Mouse (Mus musculus): ENCODE data around the gene Dcaf8. TPM values are rescaled to one million over a fixed set of nuclear protein-coding genes. Genes with fewer than 3 reads are reported as not detected.

Dcaf8 gene
- total RNA-seq, 2 experiments from 2014 or later: 46.0 to 93.6 TPM

DNA sequence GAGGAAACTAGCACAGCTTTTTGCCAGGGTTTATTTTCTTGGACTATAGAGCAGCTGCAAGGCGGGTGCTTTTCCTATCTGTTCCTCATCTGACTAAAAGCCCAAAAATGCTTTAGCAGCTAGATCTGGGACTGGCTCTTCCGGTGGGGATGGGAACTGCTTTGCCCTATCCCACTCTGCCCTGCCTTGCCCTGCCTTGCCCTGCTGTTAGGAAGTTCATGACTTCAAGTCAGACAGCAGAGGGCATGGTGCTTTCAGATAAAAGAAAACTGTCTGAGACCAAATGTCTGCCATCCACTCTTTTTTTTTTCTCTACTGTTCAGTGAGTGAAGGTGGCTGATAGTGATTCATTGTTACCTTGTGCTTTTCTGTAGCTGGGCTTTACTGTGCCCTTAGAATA, 43.7 kb downstream of the Dcaf8 start:
- no peak for ATAC-seq (replicated peaks; ENCODE audit: poor library complexity)

DNA sequence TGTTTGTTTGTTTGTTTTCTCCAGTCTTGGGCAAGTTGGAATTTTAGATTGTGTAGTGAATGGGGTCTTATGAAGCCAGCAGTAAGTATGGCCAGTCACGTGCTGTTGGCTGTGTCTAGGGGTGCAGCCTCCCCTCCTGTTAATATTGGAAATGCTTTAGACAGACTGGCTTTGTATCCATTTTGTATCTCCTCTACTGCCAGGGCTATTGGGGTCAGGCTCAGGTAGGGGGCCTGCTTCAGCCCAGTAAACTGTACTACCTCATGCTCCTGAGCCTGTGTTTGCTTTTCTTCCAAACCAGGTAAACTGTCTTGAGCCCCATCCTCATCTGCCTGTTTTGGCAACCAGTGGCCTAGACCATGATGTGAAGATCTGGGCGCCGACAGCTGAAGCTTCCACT, 44.3 kb downstream of the Dcaf8 start:
- ATAC-seq (replicated peaks; ENCODE audit: poor library complexity): no peak

DNA sequence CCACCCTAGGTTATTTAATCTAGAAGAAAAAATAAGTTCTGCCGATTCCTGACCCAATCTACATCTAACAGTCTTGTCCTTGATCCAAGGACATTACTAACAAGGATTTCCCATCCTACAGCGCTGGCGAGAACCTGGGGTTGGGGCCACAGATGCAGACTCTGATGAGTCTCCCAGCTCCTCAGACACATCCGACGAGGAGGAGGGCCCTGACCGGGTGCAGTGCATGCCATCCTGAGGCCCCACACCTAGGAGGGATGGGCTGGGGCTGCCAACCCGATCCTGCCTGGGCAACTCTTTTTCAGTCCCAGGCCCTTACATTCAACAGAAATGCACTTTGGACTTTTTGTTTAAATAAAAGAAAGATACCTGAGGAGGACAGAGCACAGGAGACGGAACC, 46.6 kb downstream of the Dcaf8 start:
- ATAC-seq (replicated peaks; ENCODE audit: poor library complexity): no peak

DNA sequence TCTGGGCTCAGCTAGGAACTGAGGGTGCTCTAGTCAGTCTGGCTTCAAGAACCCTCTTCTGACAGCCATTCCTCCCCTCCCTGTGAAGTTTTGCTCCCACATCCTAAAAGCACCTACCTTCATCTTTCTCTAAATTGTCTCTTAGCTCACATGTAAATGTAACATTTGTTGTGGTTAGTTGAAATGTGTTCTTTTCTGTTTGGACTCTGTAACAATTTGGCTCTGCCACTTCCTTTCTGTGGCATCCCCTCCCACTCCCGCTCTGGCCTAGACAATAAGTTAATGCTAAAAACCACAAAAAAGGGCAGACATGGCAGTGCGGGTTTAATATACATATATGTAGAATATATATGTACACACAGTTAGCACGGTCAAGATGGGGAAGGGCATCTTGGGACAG, 49.3 kb downstream of the Dcaf8 start:
- ATAC-seq (replicated peaks; ENCODE audit: poor library complexity): no peak

DNA sequence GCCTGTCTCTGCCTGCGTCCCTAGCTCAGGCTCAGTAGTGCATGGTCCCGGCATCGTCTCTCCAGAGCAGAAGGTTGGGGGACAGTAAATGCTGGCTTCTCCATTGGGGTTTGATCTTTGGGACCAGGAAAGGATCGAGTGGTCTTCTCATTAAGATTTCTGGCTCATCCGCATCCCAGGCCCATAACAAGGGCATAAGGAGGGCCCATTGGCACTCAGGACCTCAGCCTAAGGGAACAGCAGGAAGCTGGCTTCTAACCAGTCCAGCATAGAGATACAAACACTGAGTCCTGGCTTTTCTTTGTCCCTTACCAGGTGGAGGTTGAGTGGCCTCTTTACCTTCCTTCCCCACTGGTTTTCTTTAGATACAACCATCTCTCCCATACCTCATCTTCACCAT, 50.0 kb downstream of the Dcaf8 start:
- ATAC-seq (replicated peaks; ENCODE audit: poor library complexity): no peak

DNA sequence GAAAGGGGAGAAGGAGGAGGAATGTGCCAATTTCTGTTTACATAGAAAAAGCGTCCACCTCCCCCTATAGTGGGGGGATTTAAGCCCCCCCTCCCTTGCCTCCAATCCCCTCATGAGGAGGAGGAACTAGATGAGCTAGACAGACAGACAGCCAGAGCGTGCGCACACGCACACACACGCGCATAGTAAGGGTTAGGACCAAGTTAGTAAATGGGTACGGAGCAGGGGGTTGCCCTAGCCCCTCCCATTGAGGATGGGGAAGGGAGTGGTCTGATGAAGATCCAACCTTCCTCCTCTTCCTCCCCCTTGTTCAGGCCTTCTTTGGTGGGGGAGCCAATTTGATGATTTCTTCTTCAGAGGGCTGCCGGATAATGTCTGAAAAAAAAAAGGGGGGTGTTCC, 50.4 kb downstream of the Dcaf8 start:
- no peak for ATAC-seq (replicated peaks; ENCODE audit: poor library complexity)

DNA sequence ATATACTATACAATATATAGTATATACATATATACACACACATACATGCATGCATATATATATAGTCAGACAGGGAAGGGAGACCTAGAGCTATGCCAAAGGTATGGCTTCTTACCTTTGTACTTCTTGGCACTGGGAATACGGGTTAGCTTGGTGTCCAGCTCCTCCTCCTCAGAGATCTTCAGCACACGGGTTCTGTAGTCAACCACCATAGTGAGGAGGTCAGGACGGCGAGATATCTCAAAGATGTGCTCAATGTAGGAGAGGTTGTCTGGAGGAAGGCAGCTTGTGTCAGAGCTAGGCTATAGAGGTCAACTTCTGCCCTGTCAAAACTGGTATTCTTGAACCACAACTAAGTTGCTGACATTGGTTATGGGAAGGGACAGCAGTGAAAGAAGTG, 51.1 kb downstream of the Dcaf8 start:
- no peak for ATAC-seq (replicated peaks; ENCODE audit: poor library complexity)

DNA sequence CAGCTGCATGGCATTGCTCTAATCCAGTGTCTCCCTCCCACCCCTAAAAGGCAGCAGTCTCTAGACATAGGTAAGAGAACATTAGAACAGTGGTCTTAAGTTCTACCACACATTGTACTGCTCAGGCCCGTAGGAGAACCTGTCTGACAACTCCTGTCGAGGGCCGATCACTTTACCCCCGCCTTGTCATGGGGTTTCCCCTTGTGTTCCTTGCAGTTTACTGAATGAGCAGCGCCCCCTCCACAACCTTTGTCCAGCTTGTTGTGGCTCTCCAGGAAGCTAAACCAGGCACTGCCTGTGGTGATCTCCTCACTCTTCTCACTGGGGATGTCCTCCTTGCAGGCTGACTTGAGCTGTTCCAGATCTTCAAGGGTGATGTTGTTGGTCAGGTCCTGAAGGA, 52.3 kb downstream of the Dcaf8 start:
- ATAC-seq (replicated peaks; ENCODE audit: poor library complexity): no peak

DNA sequence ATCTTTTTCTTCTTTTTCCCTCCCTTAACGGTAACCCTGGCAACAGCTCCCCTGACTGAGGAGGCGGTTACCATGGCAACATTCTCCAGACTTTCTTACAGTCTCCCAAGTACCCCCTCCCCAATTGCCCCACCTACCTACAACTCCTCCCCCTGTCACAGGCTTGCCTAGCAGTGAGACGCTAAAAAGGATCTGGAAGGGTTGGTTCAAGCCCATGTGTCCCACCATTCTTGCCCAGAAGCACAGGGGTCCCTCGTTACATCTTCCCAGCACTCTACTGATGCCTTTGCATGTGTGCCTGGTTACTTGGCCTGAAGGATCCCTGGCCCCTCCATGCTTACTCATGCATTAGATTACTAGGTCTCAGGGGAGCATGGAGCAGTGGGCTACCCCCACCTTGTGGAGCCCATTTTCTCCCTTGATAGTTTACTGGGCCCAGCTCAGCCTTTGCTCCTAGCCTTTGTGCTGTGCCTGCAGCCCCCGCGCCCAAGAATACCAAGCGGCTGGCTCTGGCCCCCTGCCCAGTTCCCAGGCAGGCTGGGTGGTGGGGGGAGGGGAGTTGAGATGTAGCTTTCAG, 53.1 kb downstream of the Dcaf8 start:
- no peak for ATAC-seq (replicated peaks; ENCODE audit: poor library complexity)

DNA sequence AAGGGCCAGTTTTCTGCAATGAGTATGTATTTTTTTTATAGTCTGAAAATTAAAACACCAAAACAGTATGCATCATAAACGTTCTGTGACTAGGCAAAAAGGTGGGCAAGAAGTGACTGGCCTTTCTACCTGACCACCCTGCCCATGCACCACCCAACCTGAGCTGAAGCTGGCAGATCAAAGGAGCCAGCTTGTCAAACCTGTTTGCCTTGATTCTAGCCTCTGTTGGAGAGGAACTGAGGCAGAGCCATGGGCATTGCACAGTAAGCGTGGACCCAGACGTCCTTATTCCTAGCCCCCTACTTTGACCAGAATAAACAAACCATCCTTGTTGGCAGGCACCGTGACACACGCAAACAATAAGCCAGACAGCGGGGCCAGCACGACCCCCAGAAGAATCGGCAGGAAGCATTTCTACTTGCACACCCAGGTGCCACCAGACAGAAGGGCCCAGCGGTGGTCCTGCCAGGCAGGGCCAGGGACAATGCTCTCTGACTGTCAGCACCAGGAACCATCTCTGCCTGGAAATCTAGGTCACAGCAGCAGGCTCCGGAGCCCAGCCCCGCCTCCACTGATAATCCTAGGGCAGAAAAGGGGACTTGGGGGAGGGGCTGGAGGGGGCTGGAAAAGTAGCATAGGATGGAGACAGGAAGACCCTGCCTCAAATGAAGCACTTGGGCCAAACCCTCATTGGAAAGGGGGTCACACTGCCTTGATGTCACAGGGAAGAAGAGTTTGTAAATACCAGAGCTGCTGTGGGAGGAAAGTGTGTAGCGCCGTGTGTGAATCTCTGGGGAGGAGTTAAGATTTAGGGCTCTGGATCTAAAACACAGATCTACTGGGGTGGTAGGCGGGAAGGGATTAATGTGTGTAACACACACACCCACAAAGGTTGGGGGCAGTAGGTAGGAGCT, 54.3 kb downstream of the Dcaf8 start:
- no peak for ATAC-seq (replicated peaks; ENCODE audit: poor library complexity)

DNA sequence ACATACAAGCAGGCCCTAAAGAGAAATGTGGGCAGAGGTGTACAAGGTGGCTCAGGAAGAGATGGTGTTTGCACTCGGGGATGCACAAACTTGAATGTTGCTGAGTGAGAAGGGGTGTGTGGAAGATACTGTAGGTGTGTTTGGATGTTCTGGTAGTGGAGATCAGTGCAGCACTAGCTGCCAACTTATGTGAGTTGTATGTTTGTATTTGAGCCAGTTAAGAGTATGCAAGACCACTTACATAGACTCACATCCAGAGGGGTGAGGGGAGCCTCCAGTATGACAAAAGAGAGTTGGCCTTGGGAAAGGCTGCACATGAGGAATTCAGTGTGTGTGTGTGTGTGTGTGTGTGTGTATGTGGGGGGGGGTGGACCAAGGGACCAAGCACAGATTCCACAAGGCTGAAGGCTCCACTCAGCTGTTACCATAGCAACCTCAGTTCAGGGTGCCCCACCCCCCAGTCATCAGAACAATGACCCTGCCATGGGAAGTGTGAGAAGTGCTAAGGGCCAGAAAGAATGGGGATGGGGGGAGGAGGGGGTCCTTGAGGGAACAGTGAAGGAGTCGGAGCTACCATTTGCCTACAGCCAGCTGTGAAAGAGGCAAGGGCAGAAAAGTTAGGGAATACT, 55.1 kb downstream of the Dcaf8 start:
- no peak for ATAC-seq (replicated peaks; ENCODE audit: poor library complexity)

DNA sequence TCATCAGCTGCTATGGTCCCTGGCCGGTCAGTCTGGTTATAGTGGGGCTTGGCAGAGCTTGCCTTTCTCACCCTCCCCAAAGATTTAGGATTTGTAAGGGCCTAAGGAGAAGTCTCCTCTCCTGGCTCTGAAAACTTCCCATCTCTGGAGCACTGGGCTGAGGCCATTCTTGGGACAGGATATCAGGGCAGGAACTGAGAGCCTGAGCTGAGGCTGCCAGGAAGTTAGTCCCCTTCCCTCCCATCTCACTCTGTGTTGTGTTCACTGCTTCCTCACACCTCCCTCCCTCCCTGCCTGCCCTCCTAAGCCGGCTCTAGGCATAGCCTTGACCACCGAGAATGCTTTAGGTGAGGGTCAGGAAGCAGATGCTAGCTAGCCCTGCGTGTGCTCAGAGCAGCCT, 55.7 kb downstream of the Dcaf8 start:
- no peak for ATAC-seq (replicated peaks; ENCODE audit: poor library complexity)

DNA sequence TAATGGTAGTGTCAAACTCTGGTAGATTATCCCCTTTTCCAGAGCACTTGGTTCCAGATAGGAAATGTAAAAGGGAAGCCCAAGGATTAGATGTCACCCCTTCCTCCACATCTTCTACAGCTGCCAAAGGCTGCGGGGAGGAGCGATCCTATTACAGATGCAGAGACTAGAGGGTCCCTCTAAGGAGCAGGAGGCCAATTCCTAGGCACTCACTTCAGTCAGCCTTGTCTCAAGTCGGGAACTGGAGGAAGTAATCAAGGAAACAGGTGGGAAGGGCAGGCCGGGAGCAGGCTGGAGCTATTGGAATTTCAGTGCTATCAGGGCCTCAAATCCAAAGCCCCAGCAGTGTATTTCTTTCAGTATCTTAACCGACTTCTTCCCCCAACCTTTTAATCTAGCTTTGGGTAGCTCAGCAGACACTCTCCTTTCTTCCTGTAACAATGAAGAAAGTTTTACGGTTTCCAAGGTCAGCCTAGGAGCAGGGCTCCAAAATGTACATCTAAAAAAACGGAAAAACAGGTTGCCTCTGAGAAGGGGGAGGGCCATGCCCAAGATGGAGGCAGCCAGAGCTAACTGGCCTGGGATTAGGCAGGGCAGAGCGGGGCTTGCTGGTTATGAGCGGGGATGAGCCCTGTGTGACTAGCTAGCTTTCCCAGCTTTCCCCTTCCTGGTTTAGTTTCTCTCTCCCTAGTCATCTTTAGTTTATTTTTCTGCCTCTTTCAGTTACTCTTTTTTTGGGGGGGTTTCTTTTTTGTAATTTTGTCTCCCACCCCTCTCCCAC, 56.3 kb downstream of the Dcaf8 start:
- no peak for ATAC-seq (replicated peaks; ENCODE audit: poor library complexity)

DNA sequence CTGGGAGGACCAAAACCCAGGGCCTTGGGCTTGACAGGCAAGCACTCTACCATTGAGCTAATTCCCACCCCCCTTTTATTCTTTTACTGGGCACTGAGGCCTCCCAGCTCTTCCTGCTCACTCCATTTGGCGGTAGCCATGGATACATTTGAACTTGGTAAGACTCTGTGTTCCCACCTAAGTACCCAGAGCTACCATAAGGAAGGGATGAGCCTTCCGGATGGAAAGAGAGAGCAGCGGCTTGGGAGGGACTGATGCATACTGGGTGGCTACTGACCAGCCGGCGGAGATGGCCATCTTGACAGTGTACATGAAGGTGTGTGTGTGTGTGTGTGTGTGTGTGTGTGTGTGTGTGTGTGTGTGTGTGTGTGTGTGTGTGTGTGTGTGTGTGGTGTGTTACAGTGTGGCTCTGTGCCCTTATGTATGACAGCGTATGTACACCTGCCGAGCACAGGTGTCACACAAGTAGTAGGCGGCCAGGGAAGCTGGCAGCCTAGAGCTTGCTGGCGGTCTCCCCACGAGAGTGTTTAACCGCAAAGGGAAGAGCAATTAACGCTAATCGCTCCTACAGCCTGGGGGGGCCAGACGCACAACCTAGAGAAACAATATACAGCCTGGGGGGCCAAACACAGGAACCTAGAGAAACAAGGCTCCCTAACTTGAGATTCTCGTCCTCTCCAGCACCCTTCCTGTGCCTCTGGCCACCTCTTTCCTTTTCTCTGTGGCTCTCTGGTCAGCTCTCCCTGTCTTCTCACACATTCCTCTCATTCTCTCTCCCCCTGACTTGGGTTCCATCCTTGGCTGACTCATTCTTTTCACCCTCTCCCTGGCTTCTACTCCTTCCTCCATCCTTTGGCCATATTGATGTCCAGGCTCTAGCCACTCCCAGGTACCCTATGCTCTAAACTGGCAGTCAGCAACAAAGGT, 57.2 kb downstream of the Dcaf8 start:
- no peak for ATAC-seq (replicated peaks; ENCODE audit: poor library complexity)

DNA sequence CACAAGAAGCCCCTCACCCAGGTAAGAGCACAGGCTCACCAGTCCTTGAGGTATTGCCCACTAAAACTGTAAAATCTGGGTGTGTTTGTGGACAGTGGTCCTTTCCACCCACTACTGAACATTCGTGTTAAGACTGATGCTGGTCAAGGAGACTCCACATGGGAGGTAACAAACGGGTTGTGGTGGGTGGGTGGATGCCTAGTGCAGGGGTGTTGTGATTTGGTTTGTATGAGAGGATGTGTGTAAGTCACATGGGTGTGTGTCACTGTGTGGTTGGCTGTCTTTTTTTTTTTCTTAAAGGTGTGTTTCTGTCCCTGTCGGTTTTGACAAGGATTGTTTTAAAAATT, 57.8 kb downstream of the Dcaf8 start:
- ATAC-seq (replicated peaks; ENCODE audit: poor library complexity): no peak

DNA sequence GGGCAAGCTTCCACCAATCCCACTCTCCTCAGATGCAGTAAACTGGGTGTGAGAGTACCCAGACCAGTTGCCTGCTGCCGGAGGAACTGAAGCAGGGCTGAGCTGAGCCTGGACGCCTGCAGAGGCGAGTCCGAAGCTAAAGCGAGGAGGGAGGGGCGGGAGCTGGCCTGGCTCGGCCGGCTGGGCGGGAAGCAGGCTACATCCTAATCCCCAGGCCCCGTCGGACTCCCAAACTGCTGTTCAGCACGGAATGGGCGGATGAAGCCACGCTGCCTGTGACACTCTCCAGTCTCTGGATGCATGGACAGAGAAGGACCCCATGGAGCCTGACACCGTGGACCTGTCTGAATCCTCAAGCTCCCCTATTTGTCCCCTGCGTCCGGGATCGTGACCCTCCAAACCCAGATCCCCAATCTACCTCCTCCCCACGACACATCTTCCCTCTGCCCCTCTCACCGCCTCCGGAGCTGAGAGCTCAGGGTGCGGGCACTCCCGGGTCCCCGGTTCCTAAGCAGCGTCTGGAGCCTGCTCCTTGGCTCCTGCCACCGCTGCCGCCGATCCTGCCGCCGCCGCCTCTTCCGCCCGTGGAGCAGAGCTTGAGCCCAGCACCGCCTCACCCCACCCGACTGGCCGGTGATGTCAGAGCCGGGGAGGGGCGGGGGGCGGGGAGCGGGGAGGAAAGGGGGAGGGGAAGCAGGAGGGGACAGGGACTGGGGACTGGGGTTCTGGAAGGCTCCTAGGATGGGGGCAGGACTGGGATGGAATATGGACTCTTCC, 58.4 kb downstream of the Dcaf8 start, which contains the start of gene Pea15a:
Pea15a (minus strand) TSS at position 664 of the 777 bp plus-strand sequence.
- ATAC-seq (replicated peaks; ENCODE audit: poor library complexity): peak; percentile 68

DNA sequence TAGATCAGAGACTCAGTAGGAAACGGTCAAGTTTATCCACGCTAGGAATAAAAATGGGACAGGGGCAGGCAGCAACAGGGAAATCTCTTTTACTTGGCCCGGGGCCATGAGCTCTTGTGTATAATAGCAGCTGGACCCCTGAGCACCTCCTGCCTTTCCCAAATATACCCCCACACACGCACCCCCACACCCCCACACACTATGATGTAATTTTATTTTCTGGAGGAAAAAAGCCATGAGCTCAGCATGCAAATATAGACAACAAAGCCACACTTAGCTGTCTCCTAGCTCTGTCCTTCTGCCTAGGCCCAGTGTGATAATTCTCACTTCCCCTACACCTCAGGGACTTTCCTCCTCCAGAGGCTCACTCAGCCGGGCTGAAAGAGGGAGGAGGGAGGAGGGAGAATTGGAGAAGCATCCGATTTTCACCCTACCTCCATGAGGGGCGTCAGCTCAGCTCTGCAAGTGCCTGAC, 59.3 kb downstream of the Dcaf8 start:
- ATAC-seq (replicated peaks; ENCODE audit: poor library complexity): peak; percentile 49

DNA sequence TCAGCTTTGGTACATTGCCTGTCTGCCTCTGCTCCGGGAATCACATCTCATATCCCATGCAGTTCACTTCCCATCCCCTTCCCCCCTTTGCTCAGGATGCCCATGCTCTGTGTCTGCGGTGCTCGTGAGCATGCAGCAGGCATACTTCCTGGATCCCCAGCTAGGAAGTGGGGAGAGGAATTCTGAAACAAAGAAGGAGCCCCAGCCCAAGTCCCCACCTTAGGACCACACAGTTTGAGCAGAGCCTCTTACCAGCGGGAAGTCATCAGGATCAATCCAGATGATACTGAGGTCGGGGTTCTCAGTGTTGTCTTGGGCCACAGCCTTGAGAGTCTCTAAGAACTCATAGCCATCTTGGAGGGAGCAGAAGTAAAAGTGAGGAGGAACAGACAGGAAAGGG, 64.9 kb downstream of the Dcaf8 start:
- ATAC-seq (replicated peaks; ENCODE audit: poor library complexity): no peak

DNA sequence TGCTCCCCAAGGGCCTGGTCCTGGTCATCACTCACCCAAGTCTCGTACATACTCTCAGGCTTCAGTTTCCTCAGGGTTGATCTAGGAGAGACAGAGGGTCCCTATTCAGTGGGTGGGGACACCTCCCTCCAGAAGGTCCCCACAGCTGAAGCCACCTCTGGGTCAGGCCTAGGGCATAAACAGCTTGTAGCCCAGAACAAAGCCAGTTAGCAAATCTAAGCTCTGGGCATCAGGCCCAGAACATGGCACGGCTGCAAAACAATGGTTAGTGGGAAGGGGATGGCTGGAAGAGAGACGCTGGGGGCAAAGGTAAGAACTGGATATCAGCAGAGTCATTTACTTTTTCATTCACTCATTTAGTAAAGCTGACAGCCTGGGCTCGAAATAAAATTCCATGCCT, 65.9 kb downstream of the Dcaf8 start:
- no peak for ATAC-seq (replicated peaks; ENCODE audit: poor library complexity)
